Mouse (Mus musculus) cortical plate, adult 2 months (tissue): Measurements from ENCODE around the gene Zfp653. TPM values are rescaled to one million over a fixed set of nuclear protein-coding genes. Genes with fewer than 3 reads are reported as not detected.

ENCODE experiments used
- H3K27ac ChIP-seq: fragments of 200-500 bp; 2 replicates; pipeline ENCODE4 v1.5.1; 2012; ENCODE audit warnings: low read length, control low read depth, inconsistent platforms; ENCODE audit not compliant: insufficient read depth
- H3K4me1 ChIP-seq: fragments of 200-500 bp; 2 replicates; pipeline ENCODE4 v1.6.1; 2011; ENCODE audit warnings: low read length; ENCODE audit not compliant: control insufficient read depth, insufficient read depth
- H3K4me3 ChIP-seq: fragments of 200-500 bp; 2 replicates; pipeline ENCODE4 v1.5.1; 2011; ENCODE audit warnings: mild to moderate bottlenecking, low read length, control low read depth; ENCODE audit not compliant: insufficient read depth
- CTCF ChIP-seq: fragments of 200-500 bp; IDR thresholded peaks from 2 replicates; pipeline ENCODE4 v1.5.1; 2011; ENCODE audit warnings: mild to moderate bottlenecking, control low read depth, low read length; ENCODE audit not compliant: insufficient read depth; ENCODE audit errors: extremely low read depth
- POLR2A ChIP-seq: fragments of 200-500 bp; IDR thresholded peaks from 2 replicates; pipeline ENCODE4 v1.6.1; 2011; ENCODE audit warnings: mild to moderate bottlenecking, low read length, control low read depth; ENCODE audit not compliant: insufficient read depth; ENCODE audit errors: extremely low read depth
- polyA plus RNA-seq: library from polyadenylated mRNA; depleted of rRNA; stranded (reverse); fragments of >200 nt; gene quantifications from 2 replicates; pipeline ENCODE4 v1.2.3, GENCODE M21; 2012; rRNA removed

Zfp653 gene
- polyA plus RNA-seq, 1 experiment = 34.6 TPM

- Histone ChIP-seq H3K4me1 (no peaks in the 10 kb centered on the region), H3K4me3 (no peak overlapping the region), H3K27ac (no peak overlapping the region)
- TF ChIP-seq POLR2A (no peak), CTCF (no peak)
Observed at GRCm38 (mm10) chr9:22011055-22011454, 60.1 kb downstream of the Zfp653 start.

Other genes with a start within 250 kb of the Zfp653 start
- gene Angptl8, start 235.9 kb downstream of the Zfp653 start, polyA plus RNA-seq = not detected in 2 replicates
- 42.3 and 42.6 TPM in 2 replicates for gene Dock6, start 218.7 kb downstream of the Zfp653 start, polyA plus RNA-seq
- 14.3 and 15.6 TPM in 2 replicates for gene Rab3d, start 153.2 kb downstream of the Zfp653 start, polyA plus RNA-seq
- gene Ccdc159, start 143.9 kb downstream of the Zfp653 start, polyA plus RNA-seq = 24.4 and 27.3 TPM in 2 replicates
- 57.0 and 57.7 TPM in 2 replicates for gene Tmem205, start 143.8 kb downstream of the Zfp653 start, polyA plus RNA-seq
- gene Plppr2, start 134.3 kb downstream of the Zfp653 start, polyA plus RNA-seq = 183 and 199 TPM in 2 replicates
- 7.3 and 8.1 TPM in 2 replicates for gene Swsap1, start 115.6 kb downstream of the Zfp653 start, polyA plus RNA-seq
- gene Epor, start 107.9 kb downstream of the Zfp653 start, polyA plus RNA-seq = 12.6 and 15.3 TPM in 2 replicates
- gene Rgl3, start 81.9 kb downstream of the Zfp653 start, polyA plus RNA-seq = 5.2 and 5.4 TPM in 2 replicates
- gene Ccdc151, start 68.7 kb downstream of the Zfp653 start, polyA plus RNA-seq = 7.7 and 7.9 TPM in 2 replicates
- 99.1 and 103 TPM in 2 replicates for gene Prkcsh, start 68.6 kb downstream of the Zfp653 start, polyA plus RNA-seq
- 115 and 117 TPM in 2 replicates for gene Elavl3, start 19.4 kb downstream of the Zfp653 start, polyA plus RNA-seq
- 0.21 TPM in 1 of 2 replicates, not detected in the other for gene Gm49318, start 117 bp downstream of the Zfp653 start, polyA plus RNA-seq
- gene Ecsit, start 14.1 kb upstream of the Zfp653 start, polyA plus RNA-seq = 57.4 and 62.3 TPM in 2 replicates
- 1.2 and 2.2 TPM in 2 replicates for gene Cnn1, start 27.8 kb upstream of the Zfp653 start, polyA plus RNA-seq
- gene Elof1, start 45.8 kb upstream of the Zfp653 start, polyA plus RNA-seq = 122 and 131 TPM in 2 replicates
- 0.71 and 0.76 TPM in 2 replicates for gene Acp5, start 64.3 kb upstream of the Zfp653 start, polyA plus RNA-seq
- 89.9 and 97.3 TPM in 2 replicates for gene Pigyl, start 85.5 kb upstream of the Zfp653 start, polyA plus RNA-seq
- 0.04 and 0.08 TPM in 2 replicates for gene Zfp872, start 116.7 kb upstream of the Zfp653 start, polyA plus RNA-seq
- 18.2 and 18.3 TPM in 2 replicates for gene Zfp809, start 154.3 kb upstream of the Zfp653 start, polyA plus RNA-seq
- gene Zfp599, start 188.5 kb upstream of the Zfp653 start, polyA plus RNA-seq = 1.8 and 2.1 TPM in 2 replicates
- 15.7 and 18.7 TPM in 2 replicates for gene Zfp810, start 236.3 kb upstream of the Zfp653 start, polyA plus RNA-seq